16 mouse cellular contexts compared by ENCODE assay signal in genomic region chr1:138715162-138715561, GRCm38 (mm10).
A peak's percentile ranks its signal among the peaks of the same experiment; 100 is the strongest.
DNase-seq lines count a peak whose midpoint lies in the region; ATAC-seq and TF ChIP-seq lines count a peak whose summit lies in the region.
"Had no signal": no experiment of that assay in that cellular context is flagged by ENCODE, and none has a peak within 500 bp of the region (broad histone marks: within the 10 kb centered on the region; RNA-seq: fewer than 3 reads in every experiment).

No protein-coding gene starts in this region.

- H3K9ac ChIP-seq in ES-E14 (ENCODE audit: insufficient read depth, low read depth, low read length, poor library complexity, severe bottlenecking) = no peak overlapping the region
- H3K9ac ChIP-seq in forebrain, embryonic 15.5 days (replicated peaks) = no peak overlapping the region
- H3K9ac ChIP-seq: neural tube, embryonic 15.5 days had no signal

- no peak overlapping the region for H3K4me2 ChIP-seq in forebrain, embryonic 15.5 days (replicated peaks)
- H3K4me2 ChIP-seq: heart, embryonic 11.5 days; neural tube, embryonic 15.5 days had no signal

- TF ChIP-seq CTCF in layer of hippocampus, adult 2 months (conservative IDR thresholded peaks at IDR 0.05) = peak; percentile 54

- in situ Hi-C loops in ES-E14 (cut with MboI; ENCODE audit: low sequenced_read_pairs in 2 of 2, unreplicated experiment in 2 of 2) = no loop called here

- H3K36me3 ChIP-seq in ES-E14 (ENCODE audit: control insufficient read depth, insufficient read depth, low read length, poor library complexity, severe bottlenecking) = no peaks in the 10 kb centered on the region
- H3K36me3 ChIP-seq in forebrain, embryonic 15.5 days = no peaks in the 10 kb centered on the region
- H3K36me3 ChIP-seq: limb, embryonic 10.5 days; neural tube, embryonic 15.5 days had no signal

- H3K27me3 ChIP-seq in forebrain, embryonic 15.5 days = no peaks in the 10 kb centered on the region
- H3K27me3 ChIP-seq: neural tube, embryonic 15.5 days had no signal

- peak; percentile 55; the same call in 1 of the 2 replicates for ATAC-seq in megakaryocyte progenitor cell, adult 5-6 weeks (replicated peaks; ENCODE audit: poor library complexity)
- no peak for ATAC-seq in forebrain, embryonic 15.5 days (replicated peaks)
- ATAC-seq: forebrain, embryonic 14.5 days had no signal

- H3K4me3 ChIP-seq in layer of hippocampus, adult 2 months = no peak overlapping the region
- no peak overlapping the region for H3K4me3 ChIP-seq in ES-E14 (ENCODE audit: insufficient read depth in 1 of 2, low read depth in 1 of 2, low read length in 2 of 2, poor library complexity in 1 of 2, severe bottlenecking in 1 of 2)
- no peak overlapping the region for H3K4me3 ChIP-seq in forebrain, embryonic 15.5 days
- H3K4me3 ChIP-seq: limb, embryonic 10.5 days; neural tube, embryonic 15.5 days had no signal

- no peak for DNase-seq in layer of hippocampus, adult 2 months (ENCODE audit: low spot score in 2 of 2)
- no peak for DNase-seq in layer of hippocampus, postnatal 10 days (ENCODE audit: low spot score in 2 of 2)
- peak; percentile 44 for DNase-seq in A20 (ENCODE audit: low read depth, low spot score)
- peak; percentile 7 for DNase-seq in ES-E14 (ENCODE audit: low read depth, low spot score)
- no peak for DNase-seq in yolk sac, embryonic 10.5 days (ENCODE audit: low spot score)
- DNase-seq in adrenal gland, postnatal 10 days = no peak
- DNase-seq: gastrocnemius, postnatal 10 days; heart, postnatal 36 days; kidney, postnatal 14 days; lung, adult 2 months had no signal

- H3K4me1 ChIP-seq in ES-E14 (ENCODE audit: control insufficient read depth in 2 of 2, insufficient read depth in 2 of 2, low read length in 2 of 2, poor library complexity in 1 of 2) = no peaks in the 10 kb centered on the region
- no peaks in the 10 kb centered on the region for H3K4me1 ChIP-seq in forebrain, embryonic 15.5 days
- H3K4me1 ChIP-seq: neural tube, embryonic 15.5 days had no signal

- 78% methylated on average over 3 of the region's 3 CpGs for WGBS in forebrain, embryonic 15.5 days

- no peaks in the 10 kb centered on the region for H3K9me3 ChIP-seq in ES-E14 (ENCODE audit: control insufficient read depth, insufficient read depth, low read depth, low read length)
- no peaks in the 10 kb centered on the region for H3K9me3 ChIP-seq in forebrain, embryonic 15.5 days
- H3K9me3 ChIP-seq: limb, embryonic 10.5 days; neural tube, embryonic 15.5 days had no signal

- H3K27ac ChIP-seq in layer of hippocampus, adult 2 months = no peak overlapping the region
- H3K27ac ChIP-seq in ES-E14 (ENCODE audit: insufficient read depth, low read depth, low read length, poor library complexity, severe bottlenecking) = no peak overlapping the region
- no peak overlapping the region for H3K27ac ChIP-seq in forebrain, embryonic 15.5 days (replicated peaks)
- H3K27ac ChIP-seq: limb, embryonic 10.5 days; neural tube, embryonic 15.5 days had no signal

TF ChIP-seq in ES-E14, 5 proteins besides CTCF, POLR2A, EP300 and RAD21:
- TF ChIP-seq MAFK (IDR thresholded peaks at IDR 0.05; ENCODE audit: insufficient read depth, low read depth, low read length) = no peak
- no peak for TF ChIP-seq CHD2 (IDR thresholded peaks at IDR 0.05; ENCODE audit: low read depth, low read length)
- no peak for TF ChIP-seq HCFC1 (IDR thresholded peaks at IDR 0.05; ENCODE audit: borderline replicate concordance, insufficient read depth, low read length)
- no peak for TF ChIP-seq ZC3H11A (IDR thresholded peaks at IDR 0.05; ENCODE audit: borderline replicate concordance, low read depth, low read length)
- no peak for TF ChIP-seq ZNF384 (IDR thresholded peaks at IDR 0.05; ENCODE audit: low read depth, low read length)

Comparison
In these comparisons a context has a peak if more than half of its experiments do, and no peak if none do; other contexts are left out.
1. DNase-seq: peak in A20 (single experiment) and ES-E14 (single experiment); none in layer of hippocampus, adult 2 months (0 of 2), layer of hippocampus, postnatal 10 days (0 of 2), yolk sac, embryonic 10.5 days (single experiment) and adrenal gland, postnatal 10 days (single experiment).